Mouse (Mus musculus) ES-Bruce4 (cell line): Measurements from ENCODE around the gene Cib3. TPM values are rescaled to one million over a fixed set of nuclear protein-coding genes. Genes with fewer than 3 reads are reported as not detected.

Source experiments
- H3K27ac ChIP-seq: 2 replicates; pipeline ENCODE4 v1.5.1; 2012; ENCODE audit warnings: low read length, inconsistent platforms; ENCODE audit not compliant: insufficient read depth
- H3K27me3 ChIP-seq: 2 replicates; pipeline ENCODE4 v1.6.1; 2012; ENCODE audit warnings: mild to moderate bottlenecking, low read length, inconsistent platforms; ENCODE audit not compliant: control insufficient read depth, poor library complexity, insufficient read depth, severe bottlenecking
- H3K36me3 ChIP-seq: 2 replicates; pipeline ENCODE4 v1.6.1; 2012; ENCODE audit warnings: inconsistent platforms, mild to moderate bottlenecking, low read length, moderate library complexity; ENCODE audit not compliant: control insufficient read depth, poor library complexity, insufficient read depth, severe bottlenecking
- H3K4me1 ChIP-seq: one replicate; pipeline ENCODE4 v1.8.1; 2011; ENCODE audit warnings: low read length; ENCODE audit not compliant: control insufficient read depth, insufficient read depth
- H3K4me3 ChIP-seq: 2 replicates; pipeline ENCODE4 v1.5.1; 2011; ENCODE audit warnings: low read depth, mild to moderate bottlenecking, low read length
- H3K9ac ChIP-seq: 2 replicates; pipeline ENCODE4 v1.6.1; 2012; ENCODE audit warnings: low read depth, mild to moderate bottlenecking, inconsistent platforms; ENCODE audit not compliant: poor library complexity, severe bottlenecking
- H3K9me3 ChIP-seq: replicated peaks from 2 replicates; pipeline ENCODE4 v1.6.1; 2012; ENCODE audit warnings: mild to moderate bottlenecking, low read length, inconsistent platforms; ENCODE audit not compliant: control insufficient read depth, poor library complexity, insufficient read depth, severe bottlenecking
- CTCF ChIP-seq: IDR thresholded peaks from one replicate; pipeline ENCODE4 v1.8.1; 2011; ENCODE audit warnings: low read depth, low read length
- EP300 ChIP-seq: IDR thresholded peaks from 2 replicates; pipeline ENCODE4 v1.6.1; 2011; ENCODE audit warnings: low read depth, low read length; ENCODE audit not compliant: insufficient read depth
- POLR2A ChIP-seq: IDR thresholded peaks from one replicate; pipeline ENCODE4 v1.8.1; 2011; ENCODE audit warnings: low read length; ENCODE audit not compliant: insufficient read depth
- polyA plus RNA-seq: library from polyadenylated mRNA; stranded (reverse); fragments of >200 nt; gene quantifications from 2 replicates; pipeline ENCODE4 v1.2.4, GENCODE M21; 2011; ENCODE audit warnings: low read depth; ENCODE audit not compliant: missing spikeins, insufficient read depth, insufficient read length

Gene Cib3
- polyA plus RNA-seq, 1 experiment = not detected

- H3K27ac ChIP-seq = no peak overlapping the region
- H3K36me3 ChIP-seq = no peaks in the 10 kb centered on the region
- H3K9ac ChIP-seq = no peak overlapping the region
- no peaks in the 10 kb centered on the region for H3K27me3 ChIP-seq
- H3K4me1 ChIP-seq = no peaks in the 10 kb centered on the region
- no peak overlapping the region for H3K4me3 ChIP-seq
- peak; percentile 84 for TF ChIP-seq CTCF
- no peak for TF ChIP-seq EP300
- TF ChIP-seq POLR2A = no peak
- no peaks in the 10 kb centered on the region for H3K9me3 ChIP-seq
These were observed 44.7 kb upstream of the Cib3 start for GRCm38 (mm10) chr8:72257171-72257901.

GRCm38 (mm10) chr8:72244610-72245009 lies 32.0 kb upstream of the Cib3 start:
- TF ChIP-seq POLR2A (no peak), EP300 (no peak), CTCF (no peak)
- H3K27ac ChIP-seq = no peak overlapping the region
- no peak overlapping the region for H3K9ac ChIP-seq
- H3K9me3 ChIP-seq = no peaks in the 10 kb centered on the region
- H3K4me3 ChIP-seq = no peak overlapping the region
- H3K27me3 ChIP-seq = no peaks in the 10 kb centered on the region
- H3K4me1 ChIP-seq = no peaks in the 10 kb centered on the region
- no peaks in the 10 kb centered on the region for H3K36me3 ChIP-seq

- TF ChIP-seq POLR2A (no peak), CTCF (no peak)
- no peaks in the 10 kb centered on the region for H3K9me3 ChIP-seq
- no peak overlapping the region for H3K27ac ChIP-seq
- no peaks in the 10 kb centered on the region for H3K4me1 ChIP-seq
- H3K4me3 ChIP-seq = no peak overlapping the region
- no peaks in the 10 kb centered on the region for H3K36me3 ChIP-seq
- no peaks in the 10 kb centered on the region for H3K27me3 ChIP-seq
- H3K9ac ChIP-seq = no peak overlapping the region
These were observed 29.6 kb upstream of the Cib3 start for GRCm38 (mm10) chr8:72242226-72242625.

GRCm38 (mm10) chr8:72240951-72241350 lies 28.3 kb upstream of the Cib3 start:
- Histone ChIP-seq H3K27ac (no peak overlapping the region), H3K36me3 (no peaks in the 10 kb centered on the region), H3K9ac (peak overlapping the region; percentile 1; the same call in 1 of the 2 replicates), H3K9me3 (no peaks in the 10 kb centered on the region), H3K4me3 (no peak overlapping the region), H3K4me1 (no peaks in the 10 kb centered on the region), H3K27me3 (no peaks in the 10 kb centered on the region)
- no peak for TF ChIP-seq POLR2A
- TF ChIP-seq EP300 = no peak
- no peak for TF ChIP-seq CTCF

- H3K27ac ChIP-seq = no peak overlapping the region
These were observed 27.7 kb upstream of the Cib3 start for GRCm38 (mm10) chr8:72240403-72240763.

More at GRCm38 (mm10) chr8:72240403-72240763, 27.7 kb upstream of the Cib3 start:
- Histone ChIP-seq H3K9me3 (no peaks in the 10 kb centered on the region), H3K27me3 (no peaks in the 10 kb centered on the region), H3K4me3 (peak overlapping the region; percentile 72), H3K36me3 (no peaks in the 10 kb centered on the region), H3K4me1 (no peaks in the 10 kb centered on the region), H3K9ac (peak overlapping the region; percentile 1; the same call in 1 of the 2 replicates)
- TF ChIP-seq CTCF (no peak), POLR2A (no peak), EP300 (no peak)
